Mouse (Mus musculus): ENCODE results near the gene Mrps36.
"Not testable (repeated sequence)": the region's sequence is repeated elsewhere in the genome, so short reads cannot be mapped to it uniquely, and the experiment has no call there.

Gene Mrps36

GRCm38 (mm10) chr13:100731462-100732046 is 12.9 kb downstream of the Mrps36 start:
- not testable (repeated sequence) for DNase-seq (ENCODE audit: low spot score)

GRCm38 (mm10) chr13:100730861-100731176 is 13.6 kb downstream of the Mrps36 start, which contains the start of gene Cdk7:
Gene Cdk7 (minus strand): TSS chr13:100730939.
- DNase-seq (ENCODE audit: low spot score): peak; percentile 97

- DNase-seq (ENCODE audit: low spot score): no peak
Observed at GRCm38 (mm10) chr13:100730153-100730860, 14.2 kb downstream of the Mrps36 start.

GRCm38 (mm10) chr13:100728530-100728929 is 15.9 kb downstream of the Mrps36 start:
- not testable (repeated sequence) for DNase-seq (ENCODE audit: low spot score)

- no peak for DNase-seq (ENCODE audit: low spot score)
Observed at GRCm38 (mm10) chr13:100728086-100728485, 16.4 kb downstream of the Mrps36 start.

GRCm38 (mm10) chr13:100725194-100725593 is 19.3 kb downstream of the Mrps36 start:
- no peak for DNase-seq (ENCODE audit: low spot score)

- DNase-seq (ENCODE audit: low spot score): no peak
Observed at GRCm38 (mm10) chr13:100724051-100724754, 20.3 kb downstream of the Mrps36 start.

- no peak for DNase-seq (ENCODE audit: low spot score)
Observed at GRCm38 (mm10) chr13:100721656-100722055, 22.8 kb downstream of the Mrps36 start.

GRCm38 (mm10) chr13:100715467-100715866 is 29.0 kb downstream of the Mrps36 start:
- DNase-seq (ENCODE audit: low spot score): no peak

GRCm38 (mm10) chr13:100706206-100706605 is 38.3 kb downstream of the Mrps36 start:
- no peak for DNase-seq (ENCODE audit: low spot score)

- DNase-seq (ENCODE audit: low spot score): no peak
Observed at GRCm38 (mm10) chr13:100703468-100703867, 41.0 kb downstream of the Mrps36 start.

- DNase-seq (ENCODE audit: low spot score): no peak
Observed at GRCm38 (mm10) chr13:100698866-100699265, 45.6 kb downstream of the Mrps36 start.

- no peak for DNase-seq (ENCODE audit: low spot score)
Observed at GRCm38 (mm10) chr13:100697541-100697940, 46.9 kb downstream of the Mrps36 start.

- no peak for DNase-seq (ENCODE audit: low spot score)
Observed at GRCm38 (mm10) chr13:100687513-100687912, 56.9 kb downstream of the Mrps36 start.

All from retina, embryonic 14.5 days (tissue).